Mouse (Mus musculus) lung, postnatal 0 days (tissue): Measurements from ENCODE around the gene Hoxa9.

Experiments used
- CTCF ChIP-seq: IDR thresholded peaks from 2 replicates; pipeline ENCODE4 v1.5.1; 2016; ENCODE audit warnings: antibody characterized with exemption, mild to moderate bottlenecking
- EP300 ChIP-seq: IDR thresholded peaks from 2 replicates; pipeline ENCODE4 v1.6.1; 2016; ENCODE audit warnings: antibody characterized with exemption, mild to moderate bottlenecking, control low read depth

GRCm38 (mm10) chr6:52253511-52254500, 22.9 kb upstream of the Hoxa9 start:
- no peak for TF ChIP-seq CTCF
- TF ChIP-seq EP300: no peak
